Mouse (Mus musculus) small intestine, adult 10 weeks (tissue): Measurements from ENCODE around the gene Clcnka. TPM values are rescaled to one million over a fixed set of nuclear protein-coding genes. Genes with fewer than 3 reads are reported as not detected.

Experiments
- polyA plus RNA-seq: library from polyadenylated mRNA; stranded (reverse); fragments of 350-450 nt; fragmentation: Illumina TruSeq; extraction: RNeasy Lipid Tissue Mini Kit (QIAGEN cat#74804); gene quantifications from one replicate; pipeline ENCODE4 v1.2.3, GENCODE M21; 2014; ENCODE audit warnings: low replicate concordance

The Clcnka gene
- polyA plus RNA-seq, result not detected

GRCm38 (mm10) chr4:141398545-141398944 lies at the start of gene Clcnka:
Clcnka (minus strand) TSS chr4:141398724.

GRCm38 (mm10) chr4:141444451-141445327 lies 46.2 kb upstream of the Clcnka start, which contains the start of gene Zbtb17:
Zbtb17 (plus strand) TSS chr4:141444654.

GRCm38 (mm10) chr4:141435974-141436373 lies 37.5 kb upstream of the Clcnka start, which contains the start of gene Srarp:
Srarp (minus strand) TSS chr4:141436105.

GRCm38 (mm10) chr4:141420192-141420829 lies 21.8 kb upstream of the Clcnka start, which contains the start of gene Hspb7:
Hspb7 (plus strand) TSS chr4:141420779.

DNA sequence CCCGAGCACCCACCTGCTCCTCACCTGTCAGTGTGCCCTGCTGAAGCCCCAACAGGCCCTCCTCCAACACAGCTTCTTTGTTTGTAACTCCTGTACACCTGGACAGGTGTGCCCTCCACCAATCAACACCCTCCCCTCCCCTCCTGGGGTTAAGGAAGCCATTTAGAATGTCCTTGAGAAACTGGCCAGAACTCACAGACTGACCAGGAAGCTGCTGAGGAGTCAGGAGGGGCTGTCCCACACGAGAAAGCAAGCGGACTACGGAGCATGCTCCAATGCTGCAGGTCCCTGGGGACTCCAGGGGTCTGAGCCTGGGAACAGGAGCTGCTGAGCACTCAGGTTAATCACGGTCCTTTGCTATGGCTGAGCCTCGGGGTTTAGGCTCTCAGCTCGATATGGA lies 17.4 kb upstream of the Clcnka start, which contains the start of gene Clcnkb:
Clcnkb (minus strand) TSS at position 91 of the 400 bp plus-strand sequence.

DNA sequence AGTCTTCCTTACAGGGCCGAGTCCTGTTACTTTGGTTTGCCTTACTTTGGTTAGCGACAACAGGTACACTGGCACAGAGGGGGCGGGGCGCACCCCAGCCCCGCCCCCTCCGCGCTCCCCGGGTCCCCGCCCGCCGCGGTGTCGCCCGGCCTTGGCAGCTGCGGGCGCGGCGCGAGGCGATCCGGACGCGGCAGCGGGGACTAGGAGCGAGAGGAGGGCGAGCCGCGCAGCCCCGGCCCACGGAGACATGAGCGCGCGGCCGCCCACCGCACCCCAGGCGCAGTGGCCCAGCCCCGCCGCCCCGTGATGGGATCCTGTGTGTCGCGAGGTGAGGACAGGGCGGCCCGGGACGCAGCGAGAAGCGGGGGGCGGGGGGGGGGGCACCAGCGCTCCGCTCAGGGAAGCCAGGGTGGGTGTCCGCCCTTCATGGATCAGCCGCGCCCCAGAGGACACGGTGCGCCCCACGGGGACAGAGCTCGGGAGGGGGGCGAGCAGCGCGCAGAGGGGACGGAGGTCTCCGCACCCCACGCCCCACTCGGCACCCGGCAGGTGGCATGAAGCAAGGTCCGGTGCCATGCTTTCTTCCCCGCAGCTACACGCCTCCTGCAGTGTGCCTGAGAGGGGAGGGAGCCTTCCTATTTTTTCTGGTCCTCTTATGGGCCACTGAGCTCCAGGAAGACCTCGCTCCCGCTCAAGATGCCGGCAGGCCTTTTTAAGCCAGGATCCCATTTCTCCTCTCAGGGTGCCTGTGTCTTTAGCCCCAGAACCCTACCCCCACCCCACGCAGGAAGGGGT lies 30.3 kb downstream of the Clcnka start, which contains the start of gene Fam131c:
Fam131c (plus strand) TSS at position 224 of the 795 bp plus-strand sequence.

Other genes starting within 250 kb of the Clcnka start
- gene Rsg1, start 184.8 kb downstream of the Clcnka start, polyA plus RNA-seq, result not detected
- gene Arhgef19, start 159.2 kb downstream of the Clcnka start, polyA plus RNA-seq, result 1.4 TPM
- 1.7 TPM for gene Epha2, start 97.5 kb downstream of the Clcnka start, polyA plus RNA-seq
- not detected for gene Fam131c, start 30.5 kb downstream of the Clcnka start, polyA plus RNA-seq
- gene Clcnkb, start 17.3 kb upstream of the Clcnka start, polyA plus RNA-seq, result not detected
- not detected for gene Hspb7, start 22.1 kb upstream of the Clcnka start, polyA plus RNA-seq
- not detected for gene Srarp, start 37.4 kb upstream of the Clcnka start, polyA plus RNA-seq
- not detected for gene Zbtb17, start 45.9 kb upstream of the Clcnka start, polyA plus RNA-seq
- 5.2 TPM for gene Spen, start 139.9 kb upstream of the Clcnka start, polyA plus RNA-seq
- 32.4 TPM for gene Fblim1, start 207.4 kb upstream of the Clcnka start, polyA plus RNA-seq
- gene Tmem82, start 219.9 kb upstream of the Clcnka start, polyA plus RNA-seq, result 1.5 TPM
- gene Slc25a34, start 225.1 kb upstream of the Clcnka start, polyA plus RNA-seq, result 0.15 TPM